Mouse (Mus musculus) adrenal gland, adult 2 months (tissue): ENCODE data around the gene Fgd2. TPM values are rescaled to one million over a fixed set of nuclear protein-coding genes. Genes with fewer than 3 reads are reported as not detected.

ENCODE experiments used
- DNase-seq: peaks from one replicate; pipeline ENCODE4 v3.0.0; 2021
- polyA plus RNA-seq: library from polyadenylated mRNA; depleted of rRNA; stranded (reverse); fragments of >200 nt; gene quantifications from 2 replicates; pipeline ENCODE4 v1.2.3, GENCODE M21; 2012
- total RNA-seq, 2 experiments: library from RNA; stranded (reverse); gene quantifications; 2 replicates each; pipeline ENCODE4 v1.2.3; 2021

The Fgd2 gene
- total and polyA plus RNA-seq, 3 experiments, result 2.6 to 10.0 (median 3.4) TPM

DNA sequence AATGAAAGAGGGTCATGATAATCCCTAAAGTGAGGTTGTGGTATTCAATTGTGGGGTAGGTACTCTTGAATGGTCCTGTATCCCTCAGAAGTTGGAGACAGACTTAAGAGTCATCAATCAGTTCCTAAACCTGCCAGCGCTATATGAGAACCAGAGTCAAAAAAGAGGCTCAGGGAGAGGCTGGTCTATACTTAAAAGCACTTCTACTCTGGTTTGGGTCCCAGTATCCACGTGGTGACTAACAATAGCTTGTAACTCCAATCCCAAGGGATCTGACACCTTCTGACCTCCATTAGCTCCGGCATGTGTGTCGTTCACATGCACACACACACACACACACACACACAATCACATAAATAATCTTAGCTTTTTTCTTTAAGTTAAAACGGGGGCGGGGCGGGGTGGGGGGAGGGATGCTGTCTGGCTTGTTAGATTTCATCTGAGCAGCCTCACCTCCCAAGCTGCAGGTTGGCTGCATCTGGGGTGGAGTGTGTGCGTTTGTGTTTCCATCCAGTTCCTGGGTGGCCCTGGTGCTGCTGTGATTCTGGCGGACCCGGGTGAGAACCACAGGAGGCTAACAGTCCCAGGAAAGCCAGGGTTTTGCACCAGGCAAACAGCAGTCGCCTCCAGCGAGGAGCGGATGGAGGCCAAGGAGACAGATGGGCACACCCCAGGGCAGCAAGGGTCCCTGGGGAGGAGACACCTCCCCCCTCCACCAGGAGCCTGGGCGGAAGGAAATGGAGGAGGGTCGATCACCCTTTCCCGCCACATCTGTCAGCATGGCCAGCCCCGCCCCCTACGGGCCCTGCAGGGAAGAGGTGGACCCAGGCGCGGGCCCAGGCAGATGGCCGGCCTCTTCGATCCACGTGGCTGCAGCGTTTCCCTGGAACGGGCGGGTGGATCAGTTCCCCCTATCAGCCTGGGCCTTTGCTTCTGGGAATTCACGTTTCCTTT, 37.0 kb downstream of the Fgd2 start:
- DNase-seq, result peak; percentile 96

DNA sequence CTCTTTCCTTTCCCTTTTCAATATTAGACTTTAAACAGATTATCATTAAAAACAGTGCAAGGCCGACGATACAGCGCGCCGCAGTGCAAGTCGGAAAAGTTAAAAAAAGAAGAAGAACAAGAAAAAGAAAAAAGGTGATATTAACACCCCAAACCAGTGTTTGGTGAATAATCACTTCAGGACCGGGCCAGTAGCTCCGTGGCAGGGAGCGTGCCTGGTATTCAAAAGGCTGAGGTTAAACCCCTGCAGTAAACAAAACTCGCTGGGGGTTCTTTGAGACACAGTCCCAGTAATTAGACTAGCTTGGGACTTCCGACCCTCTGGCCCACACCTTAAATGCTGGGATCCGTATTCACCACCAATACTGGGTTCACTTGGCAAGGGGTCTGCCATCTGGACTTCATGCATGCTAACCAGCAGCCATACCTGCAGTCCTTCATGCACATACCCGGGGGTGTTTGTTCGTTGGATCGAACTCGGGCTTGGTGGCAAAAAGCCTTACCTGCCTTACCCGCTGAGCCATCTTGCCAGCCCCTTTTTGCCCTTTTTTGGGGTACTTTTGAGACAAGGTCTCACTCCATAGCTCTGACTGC, 37.8 kb downstream of the Fgd2 start:
- DNase-seq, result no peak

DNA sequence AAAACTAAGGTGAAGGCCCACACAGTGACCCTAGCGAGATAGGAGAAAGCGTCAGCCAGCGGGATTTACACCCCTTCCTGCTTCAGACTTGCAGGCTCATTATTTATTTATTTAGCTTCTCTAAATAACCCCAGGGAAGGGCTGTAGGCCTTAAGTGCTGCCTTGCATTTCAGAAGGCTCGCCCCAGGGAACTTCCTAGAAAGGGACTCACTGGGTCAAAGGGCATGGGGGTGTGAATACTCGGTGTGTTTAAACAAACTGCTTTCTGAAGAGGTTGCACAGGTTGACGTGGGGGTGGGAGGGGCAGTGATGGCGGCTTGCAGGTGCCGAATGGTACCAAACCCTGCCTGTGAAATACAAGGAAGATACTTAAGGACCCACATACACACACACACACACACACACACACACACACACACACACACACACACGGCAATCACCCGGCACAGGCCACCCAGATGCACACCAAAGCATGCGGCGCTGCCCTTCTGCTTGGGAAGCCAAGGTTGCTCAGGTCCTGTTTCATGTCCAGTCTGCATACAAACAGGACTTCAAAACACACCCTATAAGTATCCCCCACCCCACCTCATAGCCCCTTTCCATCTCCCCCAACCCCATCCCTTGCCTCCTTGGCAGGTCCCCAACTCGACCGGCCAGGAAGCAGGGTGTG, 38.7 kb downstream of the Fgd2 start:
- DNase-seq, result no peak

GRCm38 (mm10) chr17:29400044-29400443, 39.3 kb downstream of the Fgd2 start:
- no peak for DNase-seq

GRCm38 (mm10) chr17:29401741-29402268, 41.1 kb downstream of the Fgd2 start:
- no peak for DNase-seq

- DNase-seq, result no peak
Observed at GRCm38 (mm10) chr17:29403179-29403578, 42.5 kb downstream of the Fgd2 start.

DNA sequence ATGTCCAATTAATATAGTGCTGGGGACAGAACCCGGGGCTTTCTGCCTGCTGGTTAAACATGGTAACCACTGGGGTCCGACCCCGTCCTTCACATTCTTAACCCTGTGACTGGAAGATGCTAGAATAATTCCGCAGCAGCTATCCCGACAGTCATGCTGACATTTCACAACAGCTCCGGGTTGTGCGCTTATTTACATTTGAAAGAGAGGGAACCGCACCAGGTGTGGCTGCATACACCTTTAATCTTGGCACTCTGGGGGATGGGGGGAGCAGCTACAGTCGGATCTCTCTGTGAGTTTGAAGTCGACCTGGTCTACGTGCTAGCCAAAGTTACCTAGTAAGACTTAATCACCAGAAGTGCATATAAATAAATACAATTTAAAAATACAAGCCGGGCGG, 44.8 kb downstream of the Fgd2 start:
- no peak for DNase-seq

DNA sequence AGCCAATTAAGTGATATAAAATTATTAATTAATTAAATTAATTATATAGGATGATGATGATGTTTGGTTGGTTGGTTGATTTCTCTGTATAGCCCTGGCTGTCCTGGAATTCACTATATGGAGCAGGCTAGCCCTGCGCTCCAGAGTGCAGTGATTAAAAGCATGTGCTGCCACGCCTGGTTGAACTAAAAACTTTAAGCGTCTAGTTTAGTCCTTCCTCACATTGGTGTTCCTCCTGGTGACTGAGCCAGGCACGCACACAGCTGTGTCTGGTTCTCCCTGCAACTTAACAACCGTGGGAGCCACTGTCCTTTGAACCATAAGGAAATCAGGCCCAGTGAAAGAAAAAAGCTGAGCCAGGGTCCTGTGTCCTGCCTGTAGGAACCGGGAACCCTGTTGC, 45.4 kb downstream of the Fgd2 start:
- DNase-seq, result no peak

GRCm38 (mm10) chr17:29407405-29407804, 46.7 kb downstream of the Fgd2 start:
- DNase-seq, result no peak

DNA sequence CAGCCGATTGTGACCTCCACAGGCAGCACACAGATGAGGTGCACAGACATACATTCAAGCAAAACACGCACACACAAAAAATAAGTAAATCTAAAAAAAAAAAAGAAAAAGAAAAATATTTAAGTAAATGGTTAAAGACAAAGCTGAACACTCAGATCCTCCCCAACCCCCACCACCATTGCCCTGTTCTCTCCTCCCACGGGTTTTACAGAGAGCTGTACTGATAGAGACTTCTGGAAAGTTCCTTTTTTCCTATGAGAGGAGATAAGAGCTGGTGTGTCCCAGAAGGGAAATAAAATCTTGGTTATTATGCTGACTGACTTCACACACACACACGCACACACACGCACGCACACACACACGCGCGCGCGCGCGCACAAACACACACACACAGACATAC, 47.6 kb downstream of the Fgd2 start:
- no peak for DNase-seq

- DNase-seq, result no peak
Observed at GRCm38 (mm10) chr17:29409800-29410343, 49.2 kb downstream of the Fgd2 start.

- DNase-seq, result peak; percentile 88
Observed at GRCm38 (mm10) chr17:29411821-29412425, 51.2 kb downstream of the Fgd2 start.

DNA sequence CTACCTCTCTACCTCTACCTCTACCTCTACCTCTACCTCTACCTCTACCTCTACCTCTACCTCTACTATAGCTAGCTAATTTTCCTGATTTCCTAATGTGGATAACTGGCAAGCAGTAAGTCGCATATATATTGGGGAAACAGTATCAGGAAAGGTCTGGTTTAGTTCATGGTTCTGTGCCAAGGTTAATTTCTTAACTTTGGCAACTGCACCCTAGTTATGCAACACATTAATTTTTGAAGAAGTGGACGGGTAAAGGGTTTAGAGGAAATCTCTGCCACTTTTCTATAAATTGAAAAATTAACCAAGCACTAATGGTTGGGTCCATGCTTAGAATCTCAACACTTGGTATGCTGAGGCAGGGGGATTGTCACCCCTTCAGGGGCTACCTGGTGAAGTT, 53.9 kb downstream of the Fgd2 start:
- DNase-seq, result peak; percentile 70

GRCm38 (mm10) chr17:29415761-29416662, 55.3 kb downstream of the Fgd2 start:
- DNase-seq, result peak; percentile 81

GRCm38 (mm10) chr17:29416757-29417156, 56.0 kb downstream of the Fgd2 start:
- no peak for DNase-seq

DNA sequence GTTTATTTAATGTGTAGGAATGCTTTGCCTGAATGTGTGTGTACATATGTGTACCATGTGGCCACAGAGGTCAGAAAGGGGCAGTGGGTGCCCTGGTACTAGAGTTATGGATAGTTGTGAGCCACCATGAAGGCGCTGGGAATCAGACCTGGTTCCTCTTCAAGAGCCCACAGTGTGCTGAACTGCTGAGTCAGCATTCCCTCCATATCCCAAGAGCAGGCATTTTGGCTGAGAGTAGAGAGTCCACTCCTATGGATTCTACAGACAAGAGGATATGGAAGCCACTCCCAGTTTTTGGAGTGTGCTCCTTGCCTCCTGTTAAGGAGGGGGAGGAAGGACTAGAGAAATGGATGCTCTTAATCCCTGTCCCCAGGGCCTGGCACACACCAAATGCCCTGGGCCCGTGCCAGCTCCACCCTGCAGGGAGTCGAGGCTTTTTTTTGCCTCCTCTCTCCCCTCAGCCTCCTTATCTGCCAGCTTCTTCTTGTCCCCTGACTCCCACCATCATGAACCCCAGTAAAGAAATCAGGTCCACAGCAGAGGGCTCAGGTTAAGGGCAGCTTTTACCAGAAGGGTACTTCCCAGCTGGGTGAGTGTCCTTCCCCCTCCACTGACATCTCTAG, 58.2 kb downstream of the Fgd2 start:
- DNase-seq, result no peak

GRCm38 (mm10) chr17:29419976-29420739, 59.4 kb downstream of the Fgd2 start:
- DNase-seq, result peak; percentile 44

DNA sequence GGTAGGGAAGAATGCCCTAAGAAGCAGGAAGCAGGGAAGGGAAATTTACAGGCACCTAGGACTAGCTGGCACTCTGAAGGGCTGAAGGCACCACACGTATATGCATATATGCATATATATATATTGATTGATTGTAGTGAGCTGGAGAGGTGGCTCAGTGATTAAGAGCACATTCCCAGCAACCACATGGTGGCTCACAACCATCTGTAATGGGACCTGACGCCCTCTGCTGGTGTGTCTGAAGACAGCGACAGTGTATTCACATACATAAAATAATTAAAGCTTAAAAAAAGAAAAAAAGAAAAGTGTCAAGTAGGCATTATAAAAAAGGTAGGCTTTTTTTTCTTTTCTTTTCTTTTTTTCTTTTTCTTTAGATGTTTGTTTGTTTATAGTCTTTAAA, 60.6 kb downstream of the Fgd2 start:
- DNase-seq, result no peak

DNA sequence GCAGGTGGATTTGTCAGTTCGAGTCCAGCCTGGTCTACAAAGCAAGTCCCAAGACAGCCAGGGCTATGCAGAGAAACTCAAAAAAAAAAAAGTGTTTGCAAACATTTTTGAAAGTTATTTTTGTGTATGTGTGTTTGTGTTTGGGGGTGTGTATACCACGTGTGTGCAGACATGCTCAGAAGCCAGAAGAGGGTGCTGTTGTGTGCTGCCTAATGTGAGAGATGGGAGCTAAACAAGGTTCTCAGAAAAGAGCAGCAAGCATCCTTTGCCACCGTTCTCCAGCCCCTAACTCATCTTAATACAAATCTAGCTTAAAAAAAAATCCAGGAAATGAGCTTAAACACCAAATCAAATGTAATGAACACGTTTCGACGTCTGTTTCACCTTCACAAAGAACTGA, 61.6 kb downstream of the Fgd2 start:
- DNase-seq, result no peak
